Mouse (Mus musculus): ENCODE data around the gene Slc6a12. TPM values are rescaled to one million over a fixed set of nuclear protein-coding genes. Genes with fewer than 3 reads are reported as not detected.
"Not testable (repeated sequence)": the region's sequence is repeated elsewhere in the genome, so short reads cannot be mapped to it uniquely, and the experiment has no call there.

The Slc6a12 gene
- polyA plus RNA-seq, 1 experiment from 2014 or later = 3.3 TPM

DNA sequence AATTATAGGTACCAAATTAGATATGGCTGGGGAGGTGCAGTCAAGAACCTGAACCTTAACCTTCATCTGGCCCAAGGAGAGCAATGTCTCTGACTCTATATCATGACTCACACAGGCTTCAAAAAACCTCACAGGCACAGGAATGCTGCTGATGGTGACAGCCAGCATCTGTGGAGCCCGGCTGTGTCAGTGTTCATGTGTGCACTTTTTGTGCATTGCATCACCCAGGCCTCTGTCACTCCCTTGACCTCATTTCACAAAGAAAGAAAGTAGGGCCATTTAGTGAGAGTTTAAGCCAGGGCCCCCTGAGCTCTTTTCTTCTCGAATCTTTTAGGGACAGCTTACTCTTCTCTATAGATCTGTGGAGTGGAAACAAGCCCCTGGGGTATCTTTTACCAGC is 9.4 kb downstream of the Slc6a12 start:
- no peak for ATAC-seq (replicated peaks)
- H3K27ac ChIP-seq = no peak overlapping the region
- WGBS = 20% methylated on average over 2 of the region's 2 CpGs
- no peaks in the 10 kb centered on the region for H3K9me3 ChIP-seq
- no peak overlapping the region for H3K4me2 ChIP-seq
- no peak overlapping the region for H3K4me3 ChIP-seq
- no peak overlapping the region for H3K9ac ChIP-seq
- H3K27me3 ChIP-seq (replicated peaks) = no peaks in the 10 kb centered on the region
- H3K36me3 ChIP-seq (replicated peaks) = no peaks in the 10 kb centered on the region
- H3K4me1 ChIP-seq = no peaks in the 10 kb centered on the region

DNA sequence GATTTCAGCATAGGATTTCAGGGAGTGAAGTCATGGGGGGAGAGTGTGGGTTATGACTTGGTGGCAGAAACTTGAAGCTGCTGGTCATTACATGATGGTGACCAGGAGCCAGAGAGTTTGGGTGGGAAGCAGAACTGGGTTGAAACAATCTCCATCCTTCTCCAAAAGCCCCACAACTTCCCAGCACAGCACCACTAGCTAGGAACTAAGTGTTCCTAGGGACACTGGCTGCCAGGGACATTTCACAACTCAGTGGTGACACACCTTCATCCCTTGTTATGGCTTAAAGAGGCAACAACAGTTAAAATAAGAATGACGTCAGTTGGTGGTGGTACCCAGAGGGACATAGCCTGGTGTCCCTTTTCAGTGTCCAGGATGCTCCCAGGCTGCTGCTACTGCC is 13.2 kb downstream of the Slc6a12 start:
- 87% methylated on average over 1 of the region's 1 CpGs for WGBS
- ATAC-seq (replicated peaks) = no peak
- Histone ChIP-seq H3K27me3 (replicated peaks) (no peaks in the 10 kb centered on the region), H3K4me2 (no peak overlapping the region), H3K9ac (no peak overlapping the region), H3K36me3 (replicated peaks) (no peaks in the 10 kb centered on the region), H3K9me3 (no peaks in the 10 kb centered on the region), H3K4me1 (no peaks in the 10 kb centered on the region), H3K4me3 (no peak overlapping the region), H3K27ac (no peak overlapping the region)

DNA sequence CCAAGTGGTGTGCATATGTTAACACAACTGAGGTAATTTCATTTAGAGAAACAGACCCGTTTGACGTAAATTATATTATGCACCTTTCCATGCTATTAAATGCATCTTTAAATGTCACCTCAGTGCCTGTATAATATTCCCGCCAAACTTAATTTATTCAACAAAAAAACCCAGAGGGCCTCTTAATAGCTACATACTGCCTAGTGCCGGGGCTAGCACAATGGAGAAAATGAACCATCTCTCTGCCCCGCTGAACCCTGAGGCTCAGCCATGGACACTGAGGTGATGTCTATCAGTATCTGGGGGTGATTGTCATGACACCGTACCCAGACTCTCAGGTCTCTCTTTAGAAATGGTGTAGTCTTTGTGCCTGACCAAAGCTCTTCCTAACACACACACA is 14.4 kb downstream of the Slc6a12 start:
- ATAC-seq (replicated peaks) = no peak
- H3K4me2 ChIP-seq = no peak overlapping the region
- no peaks in the 10 kb centered on the region for H3K36me3 ChIP-seq (replicated peaks)
- H3K9me3 ChIP-seq = no peaks in the 10 kb centered on the region
- WGBS = 65% methylated on average over 6 of the region's 6 CpGs
- no peaks in the 10 kb centered on the region for H3K4me1 ChIP-seq
- no peak overlapping the region for H3K4me3 ChIP-seq
- H3K9ac ChIP-seq = no peak overlapping the region
- no peaks in the 10 kb centered on the region for H3K27me3 ChIP-seq (replicated peaks)
- H3K27ac ChIP-seq = no peak overlapping the region

DNA sequence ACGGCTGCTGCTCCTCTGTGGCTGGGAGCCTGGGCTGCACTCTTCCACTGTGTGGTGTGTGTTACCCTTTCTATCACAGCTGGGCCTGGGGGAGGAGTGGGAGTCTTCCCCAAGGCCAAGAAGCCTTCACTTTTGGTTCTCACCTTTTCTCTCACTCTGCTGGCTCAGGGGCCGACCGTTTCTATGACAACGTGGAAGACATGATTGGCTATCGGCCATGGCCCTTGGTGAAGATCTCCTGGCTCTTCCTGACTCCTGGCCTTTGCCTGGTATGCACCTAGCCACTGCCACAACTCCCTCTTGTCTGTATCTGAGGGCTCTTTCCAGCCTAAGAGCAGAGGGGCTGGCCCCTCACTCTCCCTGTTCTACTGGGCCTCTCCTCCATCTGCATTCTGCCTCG is 20.2 kb downstream of the Slc6a12 start:
- 0 out of 2 replicates have a peak, but pooled peaks have one; percentile 37 for ATAC-seq (replicated peaks)
- no peak overlapping the region for H3K27ac ChIP-seq
- H3K4me1 ChIP-seq = no peaks in the 10 kb centered on the region
- H3K4me3 ChIP-seq = no peak overlapping the region
- H3K36me3 ChIP-seq (replicated peaks) = no peaks in the 10 kb centered on the region
- H3K4me2 ChIP-seq = no peak overlapping the region
- H3K27me3 ChIP-seq (replicated peaks) = no peaks in the 10 kb centered on the region
- 87% methylated on average over 6 of the region's 6 CpGs for WGBS
- H3K9ac ChIP-seq = no peak overlapping the region
- H3K9me3 ChIP-seq = no peaks in the 10 kb centered on the region

DNA sequence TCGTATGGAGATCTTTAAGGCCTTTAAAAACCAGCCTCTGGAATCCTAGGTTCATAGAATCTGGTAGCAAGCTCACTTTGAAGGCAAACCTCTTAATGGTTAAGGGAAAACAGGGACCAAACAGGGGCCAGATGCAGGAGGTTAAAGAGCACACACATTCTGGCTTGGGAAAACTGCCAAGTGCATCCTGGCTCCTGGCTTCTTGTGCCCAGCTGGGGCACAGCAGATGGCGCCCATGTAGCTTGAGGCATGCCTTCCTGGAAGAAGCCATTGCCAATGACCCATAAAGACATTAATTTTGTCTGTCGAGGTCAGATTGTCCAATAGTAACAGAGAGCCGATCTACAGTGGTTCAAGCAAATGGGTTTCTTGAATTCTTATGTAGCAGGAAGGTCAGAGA is 21.1 kb downstream of the Slc6a12 start:
- H3K4me3 ChIP-seq = no peak overlapping the region
- H3K36me3 ChIP-seq (replicated peaks) = no peaks in the 10 kb centered on the region
- no peak overlapping the region for H3K4me2 ChIP-seq
- ATAC-seq (replicated peaks) = no peak
- H3K9ac ChIP-seq = no peak overlapping the region
- H3K27me3 ChIP-seq (replicated peaks) = no peaks in the 10 kb centered on the region
- no peak overlapping the region for H3K27ac ChIP-seq
- H3K4me1 ChIP-seq = no peaks in the 10 kb centered on the region
- no peaks in the 10 kb centered on the region for H3K9me3 ChIP-seq
- 78% methylated on average over 4 of the region's 4 CpGs for WGBS

DNA sequence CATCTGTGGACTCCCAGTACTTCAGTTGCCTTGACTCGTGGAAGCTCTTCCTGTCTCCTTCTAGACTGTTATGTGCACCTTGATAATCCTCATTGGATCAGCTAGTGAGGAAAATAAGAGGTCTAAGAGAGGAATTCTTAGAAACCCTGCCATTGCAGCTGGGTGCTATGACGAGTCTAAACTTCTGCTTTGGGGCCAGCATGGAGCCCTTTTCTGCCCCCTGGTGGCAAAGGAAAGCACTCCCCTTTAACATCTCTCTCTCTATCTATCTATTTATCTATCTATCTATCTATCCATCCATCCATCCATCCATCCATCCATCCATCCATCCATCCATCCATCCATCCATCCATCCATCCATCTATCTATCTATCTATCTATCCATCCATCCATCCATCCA is 23.7 kb downstream of the Slc6a12 start:
- ATAC-seq (replicated peaks) = not testable (repeated sequence)

DNA sequence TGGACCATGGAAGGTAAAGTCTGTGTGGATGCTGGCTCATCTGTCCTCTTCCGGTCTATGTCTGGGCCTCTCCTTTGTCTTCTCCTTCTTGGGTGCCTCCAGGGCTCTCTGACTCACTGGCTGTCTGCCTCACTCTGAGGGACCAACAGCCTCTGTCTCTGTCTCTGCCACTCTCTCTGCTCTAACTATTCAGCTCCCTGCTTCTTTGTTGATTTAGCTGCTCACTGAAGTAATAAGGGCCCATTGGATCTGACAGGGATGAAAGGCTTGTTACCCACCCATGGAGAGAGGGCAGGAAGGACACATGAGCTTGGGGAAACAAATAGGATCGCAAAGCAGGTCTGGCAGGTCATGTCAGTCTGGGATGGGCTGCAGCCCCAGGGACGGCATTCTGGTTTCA is 24.2 kb downstream of the Slc6a12 start:
- no peaks in the 10 kb centered on the region for H3K9me3 ChIP-seq
- WGBS = 71% methylated on average over 3 of the region's 3 CpGs
- no peak overlapping the region for H3K4me3 ChIP-seq
- H3K4me2 ChIP-seq = no peak overlapping the region
- no peak overlapping the region for H3K27ac ChIP-seq
- no peak for ATAC-seq (replicated peaks)
- no peaks in the 10 kb centered on the region for H3K27me3 ChIP-seq (replicated peaks)
- H3K36me3 ChIP-seq (replicated peaks) = no peaks in the 10 kb centered on the region
- H3K4me1 ChIP-seq = no peaks in the 10 kb centered on the region
- H3K9ac ChIP-seq = no peak overlapping the region

More for the DNA sequence above, 23.7 kb downstream of the Slc6a12 start:
- WGBS = 26% methylated on average over 2 of the region's 2 CpGs
- not testable (repeated sequence) for H3K27me3 ChIP-seq (replicated peaks); H3K9ac ChIP-seq; H3K4me3 ChIP-seq; H3K36me3 ChIP-seq (replicated peaks); H3K4me1 ChIP-seq; H3K27ac ChIP-seq; H3K9me3 ChIP-seq; H3K4me2 ChIP-seq

DNA sequence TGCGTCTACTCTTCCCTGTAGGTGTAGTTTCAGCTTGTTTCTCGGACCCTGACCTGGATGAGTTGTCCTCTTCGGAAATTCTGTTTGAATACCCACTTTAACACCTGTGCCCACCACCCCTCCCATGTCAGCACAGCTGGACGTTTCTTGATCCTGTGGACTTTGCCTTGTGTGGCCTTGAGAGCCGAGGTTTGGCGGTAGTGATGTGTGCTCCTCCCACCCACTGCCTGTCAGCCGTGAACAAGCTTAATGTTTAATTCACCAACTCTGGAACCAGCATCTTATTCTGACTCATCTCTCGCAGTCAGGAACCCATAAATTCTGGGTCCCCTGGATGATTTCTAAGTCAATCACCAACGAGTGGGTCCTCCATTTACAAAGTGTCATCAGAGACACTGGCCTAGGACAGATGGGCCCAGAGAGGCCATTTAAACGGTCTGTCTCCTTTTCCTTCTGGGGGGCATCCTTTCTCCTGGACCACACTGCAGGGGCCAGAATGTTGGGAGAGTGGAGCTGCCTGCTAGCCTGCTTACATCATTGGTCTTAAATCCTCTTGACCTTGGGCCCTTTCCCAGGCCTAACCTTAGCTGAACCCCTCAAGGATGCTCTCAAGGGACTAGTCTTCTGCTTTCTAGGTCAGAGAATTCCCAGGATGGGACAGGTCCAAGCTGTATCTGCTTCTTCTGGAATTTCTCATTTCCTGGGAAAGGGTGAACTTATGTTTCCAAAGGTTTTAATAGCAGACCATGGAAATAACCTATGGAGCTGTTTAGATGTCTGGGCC is 28.5 kb downstream of the Slc6a12 start:
- Histone ChIP-seq H3K4me3 (no peak overlapping the region), H3K4me2 (no peak overlapping the region), H3K27me3 (replicated peaks) (no peaks in the 10 kb centered on the region), H3K36me3 (replicated peaks) (no peaks in the 10 kb centered on the region), H3K4me1 (no peaks in the 10 kb centered on the region), H3K9me3 (no peaks in the 10 kb centered on the region), H3K27ac (no peak overlapping the region), H3K9ac (no peak overlapping the region)
- no peak for ATAC-seq (replicated peaks)
- WGBS = 73% methylated on average over 10 of the region's 10 CpGs

DNA sequence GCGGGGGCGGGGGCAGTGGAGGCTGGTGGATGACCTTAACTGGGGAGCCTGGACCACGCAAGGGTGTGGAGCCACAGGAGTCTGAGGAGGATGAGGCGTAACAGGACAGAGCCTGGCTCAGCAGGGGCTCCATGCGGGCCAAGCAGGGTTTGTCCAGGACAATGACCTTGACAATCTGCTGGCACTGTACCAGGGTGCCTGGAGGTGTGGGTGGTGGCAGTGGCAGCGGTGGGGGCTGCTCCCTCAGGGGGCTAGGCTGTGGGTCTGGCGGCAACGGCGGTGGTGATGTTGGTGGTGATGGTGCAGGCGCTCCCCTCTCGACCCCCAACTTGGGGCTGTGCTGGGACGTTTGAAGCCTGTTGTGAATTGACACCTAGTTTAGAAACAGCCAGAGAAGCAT is 33.3 kb downstream of the Slc6a12 start:
- H3K36me3 ChIP-seq (replicated peaks) = no peaks in the 10 kb centered on the region
- H3K9me3 ChIP-seq = no peaks in the 10 kb centered on the region
- H3K27me3 ChIP-seq (replicated peaks) = no peaks in the 10 kb centered on the region
- 85% methylated on average over 12 of the region's 12 CpGs for WGBS
- no peak overlapping the region for H3K27ac ChIP-seq
- no peak overlapping the region for H3K4me3 ChIP-seq
- H3K4me2 ChIP-seq = no peak overlapping the region
- no peak overlapping the region for H3K9ac ChIP-seq
- H3K4me1 ChIP-seq = no peaks in the 10 kb centered on the region
- ATAC-seq (replicated peaks) = no peak; the same call in 1 of the 2 replicates

DNA sequence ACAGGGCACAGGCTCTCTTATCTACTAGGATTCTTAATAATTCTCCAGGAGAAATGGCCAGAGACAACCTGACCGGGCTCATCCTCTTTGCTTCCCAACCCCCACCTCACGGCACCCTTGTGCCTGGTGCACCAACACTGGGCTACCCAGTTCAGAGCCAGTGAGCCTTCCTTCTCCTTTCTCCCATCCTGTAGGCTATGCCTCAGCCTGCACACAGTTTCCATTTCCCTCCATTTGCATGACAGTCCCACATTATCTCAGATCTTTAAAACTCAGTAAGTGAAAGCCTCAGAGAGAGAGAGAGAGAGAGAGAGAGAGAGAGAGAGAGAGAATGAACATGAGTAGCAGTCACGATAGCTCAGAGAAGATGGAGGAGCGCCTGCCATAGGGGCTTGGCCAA is 35.4 kb downstream of the Slc6a12 start:
- WGBS = 55% methylated on average over 4 of the region's 4 CpGs
- Histone ChIP-seq H3K4me1 (no peaks in the 10 kb centered on the region), H3K9ac (no peak overlapping the region), H3K36me3 (replicated peaks) (no peaks in the 10 kb centered on the region), H3K27ac (no peak overlapping the region), H3K9me3 (no peaks in the 10 kb centered on the region), H3K27me3 (replicated peaks) (no peaks in the 10 kb centered on the region), H3K4me3 (no peak overlapping the region), H3K4me2 (no peak overlapping the region)
- no peak for ATAC-seq (replicated peaks)

DNA sequence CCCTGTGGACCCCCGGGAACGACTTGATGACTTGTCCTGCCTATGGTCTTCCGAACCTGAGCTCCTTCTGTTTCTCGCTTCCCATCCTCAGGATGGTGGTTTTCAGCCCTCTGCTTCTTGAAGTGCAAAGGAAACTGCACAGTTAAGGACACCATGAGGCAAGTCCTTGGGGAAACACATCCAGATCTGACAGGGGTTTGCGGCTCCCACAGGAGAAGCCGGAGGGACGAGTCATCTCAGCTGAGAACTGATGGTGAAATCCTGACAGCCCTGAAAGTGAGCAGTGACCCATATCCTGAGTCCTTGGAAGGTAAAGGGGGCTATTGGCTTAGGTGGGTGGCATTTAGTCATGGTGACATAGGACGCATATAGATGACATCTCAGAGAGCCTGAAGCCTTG is 37.7 kb downstream of the Slc6a12 start:
- H3K9ac ChIP-seq = no peak overlapping the region
- no peak overlapping the region for H3K27ac ChIP-seq
- no peaks in the 10 kb centered on the region for H3K9me3 ChIP-seq
- no peak overlapping the region for H3K4me2 ChIP-seq
- 71% methylated on average over 8 of the region's 8 CpGs for WGBS
- no peaks in the 10 kb centered on the region for H3K4me1 ChIP-seq
- H3K36me3 ChIP-seq (replicated peaks) = no peaks in the 10 kb centered on the region
- H3K4me3 ChIP-seq = no peak overlapping the region
- H3K27me3 ChIP-seq (replicated peaks) = no peaks in the 10 kb centered on the region
- ATAC-seq (replicated peaks) = no peak

DNA sequence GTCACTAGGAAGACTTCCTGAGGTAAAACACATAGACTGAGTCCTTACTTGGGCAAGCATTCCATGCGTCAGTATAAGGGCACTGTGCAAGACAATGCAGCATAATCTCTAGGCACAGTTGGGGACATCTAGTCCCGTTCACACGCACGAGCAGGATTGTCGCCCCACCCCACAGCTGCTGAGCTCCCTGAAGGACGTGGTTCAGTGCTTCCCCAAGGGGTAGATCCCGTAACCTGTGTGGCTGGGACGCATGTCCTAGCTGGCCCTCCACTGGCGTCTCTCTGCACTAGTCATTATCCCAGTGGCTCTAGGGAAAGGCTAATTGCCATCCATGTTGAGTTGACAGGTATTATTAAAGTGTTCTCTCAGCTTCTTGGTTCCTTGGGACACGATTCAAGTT is 39.2 kb downstream of the Slc6a12 start:
- Histone ChIP-seq H3K9ac (no peak overlapping the region), H3K27ac (no peak overlapping the region), H3K4me1 (no peaks in the 10 kb centered on the region; the same call in 1 of the 2 replicates), H3K9me3 (no peaks in the 10 kb centered on the region), H3K4me3 (no peak overlapping the region), H3K36me3 (replicated peaks) (no peaks in the 10 kb centered on the region), H3K27me3 (replicated peaks) (no peaks in the 10 kb centered on the region), H3K4me2 (no peak overlapping the region)
- no peak for ATAC-seq (replicated peaks)
- 31% methylated on average over 10 of the region's 10 CpGs for WGBS

DNA sequence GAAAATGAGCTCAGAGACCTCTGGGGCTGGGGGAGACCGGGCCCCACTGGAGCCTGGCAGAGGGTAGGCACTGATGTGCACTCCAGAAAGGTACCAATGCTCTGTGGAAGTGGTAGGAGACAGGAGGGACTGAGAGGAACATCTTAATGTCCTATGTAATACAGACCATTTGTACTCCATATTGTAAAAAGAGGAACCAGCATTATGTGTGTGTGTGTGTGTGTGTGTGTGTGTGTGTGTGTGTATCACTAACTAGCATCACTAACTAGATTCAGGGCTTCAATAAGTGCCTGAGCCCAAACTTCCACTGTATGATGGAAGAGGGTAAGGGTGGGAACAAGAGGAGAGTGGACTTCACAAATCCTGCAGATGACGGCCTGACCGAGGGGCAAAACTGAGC is 42.5 kb downstream of the Slc6a12 start:
- no peak overlapping the region for H3K27ac ChIP-seq
- 82% methylated on average over 3 of the region's 3 CpGs for WGBS
- H3K9ac ChIP-seq = no peak overlapping the region
- no peaks in the 10 kb centered on the region; the same call in 1 of the 2 replicates for H3K4me1 ChIP-seq
- no peaks in the 10 kb centered on the region for H3K27me3 ChIP-seq (replicated peaks)
- H3K9me3 ChIP-seq = no peaks in the 10 kb centered on the region
- H3K4me2 ChIP-seq = no peak overlapping the region
- no peak for ATAC-seq (replicated peaks)
- no peaks in the 10 kb centered on the region for H3K36me3 ChIP-seq (replicated peaks)
- no peak overlapping the region for H3K4me3 ChIP-seq
